15 mouse cellular contexts compared by ENCODE assay signal in genomic region chr7:142663151-142663550, GRCm38 (mm10). TPM values are rescaled to one million over a fixed set of nuclear protein-coding genes. Genes with fewer than 3 reads are reported as not detected.
DNase-seq lines count a peak whose midpoint lies in the region; ATAC-seq and TF ChIP-seq lines count a peak whose summit lies in the region.
"Had no signal": no experiment of that assay in that cellular context is flagged by ENCODE, and none has a peak within 500 bp of the region (broad histone marks: within the 10 kb centered on the region; RNA-seq: fewer than 3 reads in every experiment).

No protein-coding gene starts in this region.

- H3K27ac ChIP-seq in heart, embryonic 13.5 days (replicated peaks) = peak overlapping the region; percentile 99
- no peak overlapping the region for H3K27ac ChIP-seq in lung, embryonic 16.5 days (ENCODE audit: low read length)
- no peak overlapping the region for H3K27ac ChIP-seq in lung, postnatal 0 days (ENCODE audit: low read length)
- H3K27ac ChIP-seq in intestine, embryonic 15.5 days = 0 out of 2 replicates have a peak overlapping the region, but pooled peaks have one; percentile 3
- H3K27ac ChIP-seq in liver, embryonic 16.5 days (ENCODE audit: low read length) = no peak overlapping the region
- H3K27ac ChIP-seq: forebrain, embryonic 12.5 days; macrophage had no signal

- H3K4me3 ChIP-seq in heart, embryonic 13.5 days = peak overlapping the region; percentile 80
- H3K4me3 ChIP-seq in lung, embryonic 16.5 days (ENCODE audit: low read length) = no peak overlapping the region
- no peak overlapping the region for H3K4me3 ChIP-seq in lung, postnatal 0 days (ENCODE audit: low read depth, low read length)
- H3K4me3 ChIP-seq in intestine, embryonic 15.5 days (replicated peaks) = peak overlapping the region; percentile 40
- no peak overlapping the region for H3K4me3 ChIP-seq in liver, embryonic 16.5 days (ENCODE audit: low read depth, low read length)

- intact Hi-C loops in heart, postnatal 14 days (cut with DNase I) = no loop called here

- H3K9ac ChIP-seq in heart, embryonic 13.5 days = peak overlapping the region; percentile 98
- H3K9ac ChIP-seq in lung, embryonic 16.5 days (ENCODE audit: low read length) = no peak overlapping the region
- no peak overlapping the region for H3K9ac ChIP-seq in lung, postnatal 0 days (replicated peaks; ENCODE audit: low read depth)
- peak overlapping the region; percentile 59 for H3K9ac ChIP-seq in intestine, embryonic 15.5 days
- no peak overlapping the region for H3K9ac ChIP-seq in liver, embryonic 16.5 days (ENCODE audit: low read depth, low read length)
- H3K9ac ChIP-seq: forebrain, embryonic 12.5 days had no signal

- H3K4me1 ChIP-seq in heart, embryonic 13.5 days = peaks cover 33% of the 10 kb centered on the region; the same call in 1 of the 2 replicates
- H3K4me1 ChIP-seq in lung, embryonic 16.5 days (replicated peaks; ENCODE audit: control insufficient read depth, insufficient read depth, low read length) = peaks cover 16% of the 10 kb centered on the region
- H3K4me1 ChIP-seq in lung, postnatal 0 days (ENCODE audit: insufficient read depth, low read depth, low read length) = no peaks in the 10 kb centered on the region; the same call in 1 of the 2 replicates
- H3K4me1 ChIP-seq in intestine, embryonic 15.5 days (replicated peaks) = peaks cover 28% of the 10 kb centered on the region
- no peaks in the 10 kb centered on the region for H3K4me1 ChIP-seq in liver, embryonic 16.5 days (ENCODE audit: control insufficient read depth, low read depth, low read length)

- DNase-seq in heart, postnatal 14 days = no peak
- DNase-seq in lung, postnatal 0 days (ENCODE audit: low spot score) = no peak
- DNase-seq in frontal cortex, postnatal 14 days (ENCODE audit: low spot score in 2 of 2) = no peak
- no peak for DNase-seq in layer of hippocampus, postnatal 10 days (ENCODE audit: low spot score in 2 of 2)
- DNase-seq: adrenal gland, postnatal 10 days; gastrocnemius, postnatal 36 days; layer of hippocampus, postnatal 36 days had no signal

- no peak for TF ChIP-seq EP300 in lung, postnatal 0 days (IDR thresholded peaks at IDR 0.05)

- 16% methylated on average over 5 of the region's 5 CpGs for WGBS in heart, embryonic 13.5 days
- WGBS in lung, embryonic 16.5 days = 42% methylated on average over 5 of the region's 5 CpGs
- WGBS in lung, postnatal 0 days = 50% methylated on average over 5 of the region's 5 CpGs
- 28% methylated on average over 5 of the region's 5 CpGs for WGBS in intestine, embryonic 15.5 days
- WGBS in liver, embryonic 16.5 days (ENCODE audit: insufficient replicate concordance) = 15% methylated on average over 5 of the region's 5 CpGs

- H3K4me2 ChIP-seq in heart, embryonic 13.5 days = peak overlapping the region; percentile 78
- peak overlapping the region; percentile 63; the same call in 1 of the 2 replicates for H3K4me2 ChIP-seq in lung, embryonic 16.5 days (ENCODE audit: low read depth, low read length)
- no peak overlapping the region for H3K4me2 ChIP-seq in lung, postnatal 0 days (replicated peaks; ENCODE audit: low read depth, low read length)
- peak overlapping the region; percentile 58 for H3K4me2 ChIP-seq in intestine, embryonic 15.5 days (replicated peaks)
- peak overlapping the region; percentile 49 for H3K4me2 ChIP-seq in liver, embryonic 16.5 days (ENCODE audit: low read depth, low read length)

- no peak for ATAC-seq in heart, embryonic 13.5 days (ENCODE audit: extremely low read depth, insufficient number of reproducible peaks, low FRiP score, low TSS enrichment)
- no peak for ATAC-seq in lung, embryonic 16.5 days (ENCODE audit: low read depth)
- ATAC-seq in lung, postnatal 0 days = no peak
- no peak for ATAC-seq in intestine, embryonic 15.5 days
- no peak for ATAC-seq in liver, embryonic 16.5 days (ENCODE audit: low read depth)
- ATAC-seq: inflammation-experienced regulatory T-cells, adult 6 months had no signal

- H3K9me3 ChIP-seq in heart, embryonic 13.5 days = 0 out of 2 replicates have a peak, but pooled peaks cover 1% of the 10 kb centered on the region
- no peaks in the 10 kb centered on the region for H3K9me3 ChIP-seq in lung, embryonic 16.5 days (ENCODE audit: control insufficient read depth, low read length)
- no peaks in the 10 kb centered on the region for H3K9me3 ChIP-seq in lung, postnatal 0 days (ENCODE audit: low read length)
- H3K9me3 ChIP-seq in intestine, embryonic 15.5 days = no peaks in the 10 kb centered on the region
- peaks cover under 1% of the 10 kb centered on the region; the same call in 1 of the 2 replicates for H3K9me3 ChIP-seq in liver, embryonic 16.5 days (replicated peaks; ENCODE audit: control insufficient read depth, low read length)
- H3K9me3 ChIP-seq: forebrain, embryonic 12.5 days had no signal

- peaks cover 29% of the 10 kb centered on the region for H3K36me3 ChIP-seq in heart, embryonic 13.5 days
- H3K36me3 ChIP-seq in lung, embryonic 16.5 days (ENCODE audit: control insufficient read depth, insufficient read depth, low read length) = peaks cover 3% of the 10 kb centered on the region; the same call in 1 of the 2 replicates
- no peaks in the 10 kb centered on the region for H3K36me3 ChIP-seq in lung, postnatal 0 days (ENCODE audit: insufficient read depth, low read length)
- H3K36me3 ChIP-seq in intestine, embryonic 15.5 days = no peaks in the 10 kb centered on the region
- no peaks in the 10 kb centered on the region; the same call in 1 of the 2 replicates for H3K36me3 ChIP-seq in liver, embryonic 16.5 days (ENCODE audit: control insufficient read depth, insufficient read depth)
- H3K36me3 ChIP-seq: forebrain, embryonic 12.5 days had no signal

- no peak for TF ChIP-seq CTCF in lung, postnatal 0 days (IDR thresholded peaks at IDR 0.05)

- peaks cover 81% of the 10 kb centered on the region for H3K27me3 ChIP-seq in heart, embryonic 13.5 days (replicated peaks)
- peaks cover 75% of the 10 kb centered on the region for H3K27me3 ChIP-seq in lung, embryonic 16.5 days (ENCODE audit: control insufficient read depth, insufficient read depth, low read depth, low read length)
- peaks cover 77% of the 10 kb centered on the region for H3K27me3 ChIP-seq in lung, postnatal 0 days (replicated peaks; ENCODE audit: insufficient read depth, low read length)
- peaks cover 69% of the 10 kb centered on the region for H3K27me3 ChIP-seq in intestine, embryonic 15.5 days (replicated peaks)
- H3K27me3 ChIP-seq in liver, embryonic 16.5 days (ENCODE audit: control insufficient read depth, insufficient read depth, low read depth, low read length) = peaks cover 77% of the 10 kb centered on the region

RNA-seq across cellular contexts. Expression of gene Igf2, which starts 3.5 kb away (rescaled TPM):
- polyA plus RNA-seq in heart, embryonic 13.5 days (2015; fragmentation: Nextera tagmentation; extraction: Ambion mirVana) = 1,357 and 1,430 TPM in 2 replicates
- 100 to 1,000 TPM; 349 to 384 TPM for total RNA-seq in heart, postnatal 14 days (2021)
- polyA plus RNA-seq in lung, embryonic 16.5 days (2015; fragmentation: Nextera tagmentation; extraction: Ambion mirVana) = 457 and 496 TPM in 2 replicates
- 131 and 135 TPM in 2 replicates for polyA plus RNA-seq in lung, postnatal 0 days (2015; fragmentation: Nextera tagmentation; extraction: Ambion mirVana)
- polyA plus RNA-seq in intestine, embryonic 15.5 days (2015; fragmentation: Nextera tagmentation; extraction: Ambion mirVana) = 958 and 978 TPM in 2 replicates
- polyA plus RNA-seq in liver, embryonic 16.5 days (2015; fragmentation: Nextera tagmentation; extraction: Ambion mirVana) = 602 and 693 TPM in 2 replicates
- total RNA-seq in layer of hippocampus, postnatal 10 days (2021) = 100 to 1,000 TPM; 209 to 223 TPM
- total RNA-seq: common myeloid progenitor, adult 5-6 weeks had no signal

RNA-seq across cellular contexts. Expression of gene Gm49394, which starts 6.6 kb away (rescaled TPM):
- 0.04 and 0.05 TPM in 2 replicates for polyA plus RNA-seq in heart, embryonic 13.5 days (2015; fragmentation: Nextera tagmentation; extraction: Ambion mirVana)
- total RNA-seq in heart, postnatal 14 days (2021) = not detected
- polyA plus RNA-seq in lung, embryonic 16.5 days (2015; fragmentation: Nextera tagmentation; extraction: Ambion mirVana) = not detected in 2 replicates
- not detected in 2 replicates for polyA plus RNA-seq in lung, postnatal 0 days (2015; fragmentation: Nextera tagmentation; extraction: Ambion mirVana)
- polyA plus RNA-seq in intestine, embryonic 15.5 days (2015; fragmentation: Nextera tagmentation; extraction: Ambion mirVana) = 1.0 and 1.4 TPM in 2 replicates
- polyA plus RNA-seq in liver, embryonic 16.5 days (2015; fragmentation: Nextera tagmentation; extraction: Ambion mirVana) = not detected in 2 replicates
- total RNA-seq in layer of hippocampus, postnatal 10 days (2021) = under 1 TPM; 0.11 to 0.51 TPM
- total RNA-seq: common myeloid progenitor, adult 5-6 weeks had no signal
- polyA plus RNA-seq: forebrain, embryonic 12.5 days; inflammation-experienced regulatory T-cells, adult 6 months; macrophage had no signal

Comparison
In these comparisons a context has a peak if more than half of its experiments do, and no peak if none do; other contexts are left out.
1. H3K27ac ChIP-seq: peak in heart, embryonic 13.5 days (single experiment) and intestine, embryonic 15.5 days (single experiment); none in lung, embryonic 16.5 days (single experiment), lung, postnatal 0 days (single experiment) and liver, embryonic 16.5 days (single experiment).
2. H3K4me3 ChIP-seq: peak in heart, embryonic 13.5 days (single experiment) and intestine, embryonic 15.5 days (single experiment); none in lung, embryonic 16.5 days (single experiment), lung, postnatal 0 days (single experiment) and liver, embryonic 16.5 days (single experiment).
3. H3K9ac ChIP-seq: peak in heart, embryonic 13.5 days (single experiment) and intestine, embryonic 15.5 days (single experiment); none in lung, embryonic 16.5 days (single experiment), lung, postnatal 0 days (single experiment) and liver, embryonic 16.5 days (single experiment).